11 mouse cellular contexts compared by ENCODE assay signal in genomic region chr13:9817356-9817755, GRCm38 (mm10).
"Had no signal": no experiment of that assay in that cellular context is flagged by ENCODE, and none has a peak within 500 bp of the region (broad histone marks: within the 10 kb centered on the region; RNA-seq: fewer than 3 reads in every experiment).

No protein-coding gene starts in this region.

- DNase-seq: lung, adult 18-20 months; lung, embryonic 14.5 days; lung, postnatal 10 days; lung, postnatal 4 days; midbrain, embryonic 14.5 days; right cerebral cortex, postnatal 14 days; right cerebral cortex, postnatal 4 days; spleen, adult 18-20 months; thymus, adult 18-20 months; thymus, postnatal 14 days; thymus, postnatal 36 days had no signal
